Mouse (Mus musculus) lung, adult 2 months (tissue): Measurements from ENCODE around the gene Olfr1437. TPM values are rescaled to one million over a fixed set of nuclear protein-coding genes. Genes with fewer than 3 reads are reported as not detected.
"Not testable (repeated sequence)": the region's sequence is repeated elsewhere in the genome, so short reads cannot be mapped to it uniquely, and the experiment has no call there.

Experiments
- DNase-seq: peaks from one replicate; pipeline ENCODE4 v3.0.0; 2022
- H3K4me1 ChIP-seq: fragments of 200-500 bp; 2 replicates; pipeline ENCODE4 v1.6.1; 2011; ENCODE audit warnings: low read length; ENCODE audit not compliant: control insufficient read depth, insufficient read depth
- H3K4me3 ChIP-seq: fragments of 200-500 bp; replicated peaks from 2 replicates; pipeline ENCODE3; 2011; ENCODE audit warnings: low read depth, mild to moderate bottlenecking, control low read depth, low read length; ENCODE audit errors: extremely low read depth
- CTCF ChIP-seq: fragments of 200-500 bp; IDR thresholded peaks from 2 replicates; pipeline ENCODE4 v1.5.1; 2011; ENCODE audit warnings: mild to moderate bottlenecking, low read length, control low read depth; ENCODE audit not compliant: insufficient read depth
- POLR2A ChIP-seq: fragments of 200-500 bp; IDR thresholded peaks from 2 replicates; pipeline ENCODE4 v1.6.1; 2011; ENCODE audit warnings: low read depth, mild to moderate bottlenecking, control low read depth, low read length, borderline replicate concordance; ENCODE audit errors: extremely low read depth
- WGBS: fragments of 180-500 bp; shearing (Covaris S2); methylation state at CpG from one replicate; pipeline ENCODE4 v1.1.7; 2018; 5-methylcytosine and 5-hydroxymethylcytosine counted together
- polyA plus RNA-seq: library from polyadenylated mRNA; depleted of rRNA; stranded (reverse); fragments of >200 nt; gene quantifications from 2 replicates; pipeline ENCODE4 v1.2.3, GENCODE M21; 2012; rRNA removed

The Olfr1437 gene
- not detected in 2 replicates for polyA plus RNA-seq

GRCm38 (mm10) chr19:12325001-12325400, at the start of gene Olfr1437:
Gene Olfr1437 (minus strand): TSS chr19:12325101.
- H3K4me1 ChIP-seq: no peaks in the 10 kb centered on the region
- DNase-seq: no peak
- WGBS: 84% methylated on average over 2 of the region's 2 CpGs
- H3K4me3 ChIP-seq: no peak within 1 kb of the TSS
- no peak for TF ChIP-seq CTCF
- TF ChIP-seq POLR2A: no peak

- DNase-seq: no peak
Observed at GRCm38 (mm10) chr19:12374465-12375025, 49.6 kb upstream of the Olfr1437 start.

GRCm38 (mm10) chr19:12373004-12373403, 48.1 kb upstream of the Olfr1437 start:
- no peak for DNase-seq
- Histone ChIP-seq H3K4me1 (no peaks in the 10 kb centered on the region), H3K4me3 (no peak overlapping the region)
- 60% methylated on average over 3 of the region's 3 CpGs for WGBS
- TF ChIP-seq POLR2A: no peak
- TF ChIP-seq CTCF: no peak

More at GRCm38 (mm10) chr19:12374465-12375025, 49.6 kb upstream of the Olfr1437 start:
- 55% methylated on average over 2 of the region's 2 CpGs for WGBS
- no peak for TF ChIP-seq POLR2A
- no peak for TF ChIP-seq CTCF
- no peak overlapping the region for H3K4me3 ChIP-seq
- H3K4me1 ChIP-seq: no peaks in the 10 kb centered on the region

- H3K4me1 ChIP-seq: no peaks in the 10 kb centered on the region
- 76% methylated on average over 3 of the region's 3 CpGs for WGBS
- no peak for DNase-seq
- no peak for TF ChIP-seq CTCF
- TF ChIP-seq POLR2A: no peak
- no peak within 1 kb of the TSS for H3K4me3 ChIP-seq
Observed at GRCm38 (mm10) chr19:12335810-12336209, 10.9 kb upstream of the Olfr1437 start, which contains the start of gene Olfr1438-ps1. Gene Olfr1438-ps1 (minus strand): TSS chr19:12335910.

GRCm38 (mm10) chr19:12299030-12299429, 25.9 kb downstream of the Olfr1437 start, which contains the start of gene Olfr1436:
Gene Olfr1436 (minus strand): TSS chr19:12299130.
- not testable (repeated sequence) for H3K4me3 ChIP-seq, DNase-seq, H3K4me1 ChIP-seq
- 70% methylated on average over 1 of the region's 1 CpGs for WGBS

- no peak overlapping the region for H3K4me3 ChIP-seq
- DNase-seq: no peak
- no peaks in the 10 kb centered on the region for H3K4me1 ChIP-seq
- no peak for TF ChIP-seq POLR2A
- no peak for TF ChIP-seq CTCF
Observed at GRCm38 (mm10) chr19:12292979-12293378, 31.9 kb downstream of the Olfr1437 start.

GRCm38 (mm10) chr19:12279554-12279953, 45.3 kb downstream of the Olfr1437 start, which contains the start of gene Olfr1434:
Gene Olfr1434 (plus strand): TSS chr19:12279854.
- DNase-seq: no peak
- no peak within 1 kb of the TSS for H3K4me3 ChIP-seq
- no peaks in the 10 kb centered on the region for H3K4me1 ChIP-seq
- WGBS: 52% methylated on average over 2 of the region's 2 CpGs
- TF ChIP-seq POLR2A: no peak
- no peak for TF ChIP-seq CTCF

Other genes starting within 250 kb of the Olfr1437 start
- not detected in 2 replicates for gene Olfr1425, start 247.4 kb downstream of the Olfr1437 start, polyA plus RNA-seq
- gene Olfr1426, start 233.1 kb downstream of the Olfr1437 start, polyA plus RNA-seq: not detected in 2 replicates
- gene Olfr1427, start 221.8 kb downstream of the Olfr1437 start, polyA plus RNA-seq: not detected in 2 replicates
- not detected in 2 replicates for gene Olfr1428, start 209.2 kb downstream of the Olfr1437 start, polyA plus RNA-seq
- gene Olfr76, start 201.9 kb downstream of the Olfr1437 start, polyA plus RNA-seq: not detected in 2 replicates
- not detected in 2 replicates for gene Olfr1555-ps1, start 155.0 kb downstream of the Olfr1437 start, polyA plus RNA-seq
- not detected in 2 replicates for gene Olfr1431, start 124.5 kb downstream of the Olfr1437 start, polyA plus RNA-seq
- not detected in 2 replicates for gene Olfr1432, start 92.5 kb downstream of the Olfr1437 start, polyA plus RNA-seq
- gene Olfr262, start 83.4 kb downstream of the Olfr1437 start, polyA plus RNA-seq: not detected in 2 replicates
- not detected in 2 replicates for gene Olfr235, start 64.1 kb downstream of the Olfr1437 start, polyA plus RNA-seq
- gene Olfr1434, start 45.2 kb downstream of the Olfr1437 start, polyA plus RNA-seq: not detected in 2 replicates
- gene Olfr1436, start 26.0 kb downstream of the Olfr1437 start, polyA plus RNA-seq: not detected in 2 replicates
- gene Olfr1438-ps1, start 10.8 kb upstream of the Olfr1437 start, polyA plus RNA-seq: not detected in 2 replicates
- not detected in 2 replicates for gene Olfr1440, start 62.2 kb upstream of the Olfr1437 start, polyA plus RNA-seq
- not detected in 2 replicates for gene Olfr1441, start 92.3 kb upstream of the Olfr1437 start, polyA plus RNA-seq
- gene Pfpl, start 102.8 kb upstream of the Olfr1437 start, polyA plus RNA-seq: not detected in 2 replicates
- gene Mpeg1, start 135.7 kb upstream of the Olfr1437 start, polyA plus RNA-seq: 22.2 and 35.3 TPM in 2 replicates
- gene Dtx4, start 176.4 kb upstream of the Olfr1437 start, polyA plus RNA-seq: 10.3 and 13.8 TPM in 2 replicates
- gene Fam111a, start 220.6 kb upstream of the Olfr1437 start, polyA plus RNA-seq: 1.4 and 2.8 TPM in 2 replicates